Mouse (Mus musculus) liver, embryonic 16.5 days (tissue): ENCODE measurements around the gene Sepsecs. TPM values are rescaled to one million over a fixed set of nuclear protein-coding genes. Genes with fewer than 3 reads are reported as not detected.

Experiments
- ATAC-seq: fragments of 200-750 bp; cut with Nextera tagmentation; 2 replicates; pipeline ENCODE4 v1.8.0; 2017; ENCODE audit warnings: low read depth, mild to moderate bottlenecking, moderate number of reproducible peaks, moderate library complexity
- H3K27ac ChIP-seq: fragments of 300-500 bp; sonication (generic); 2 replicates; pipeline ENCODE4 v1.5.1; 2014; ENCODE audit warnings: mild to moderate bottlenecking, low read length
- H3K27me3 ChIP-seq: fragments of 300-500 bp; sonication (generic); 2 replicates; pipeline ENCODE4 v1.6.1; 2014; ENCODE audit warnings: low read depth, low read length, mixed read lengths; ENCODE audit not compliant: control insufficient read depth, insufficient read depth
- H3K36me3 ChIP-seq: fragments of 300-500 bp; sonication (generic); 2 replicates; pipeline ENCODE4 v1.6.1; 2014; ENCODE audit warnings: mild to moderate bottlenecking; ENCODE audit not compliant: control insufficient read depth, insufficient read depth
- H3K4me1 ChIP-seq: fragments of 300-500 bp; sonication (generic); 2 replicates; pipeline ENCODE4 v1.6.1; 2014; ENCODE audit warnings: low read depth, low read length, mixed read lengths; ENCODE audit not compliant: control insufficient read depth
- H3K4me2 ChIP-seq: fragments of 300-500 bp; sonication (generic); 2 replicates; pipeline ENCODE4 v1.6.1; 2014; ENCODE audit warnings: low read depth, low read length, mixed read lengths
- H3K4me3 ChIP-seq: fragments of 300-500 bp; sonication (generic); 2 replicates; pipeline ENCODE4 v1.5.1; 2014; ENCODE audit warnings: low read depth, mild to moderate bottlenecking, low read length
- H3K9ac ChIP-seq: fragments of 300-500 bp; sonication (generic); 2 replicates; pipeline ENCODE4 v1.6.1; 2014; ENCODE audit warnings: low read depth, low read length
- H3K9me3 ChIP-seq: fragments of 300-500 bp; sonication (generic); replicated peaks from 2 replicates; pipeline ENCODE4 v1.6.1; 2016; ENCODE audit warnings: low read length; ENCODE audit not compliant: control insufficient read depth
- WGBS: fragments of 180-500 bp; shearing (Covaris S2); extraction: QIAGEN DNeasy Blood & Tissue Kit; methylation state at CpG from one replicate; pipeline ENCODE4 v1.1.7; 2014; ENCODE audit not compliant: insufficient replicate concordance; 5-methylcytosine and 5-hydroxymethylcytosine counted together
- polyA plus RNA-seq: library from polyadenylated mRNA; unstranded; fragments of >200 nt; fragmentation: Nextera tagmentation; extraction: Ambion mirVana; gene quantifications from 2 replicates; pipeline ENCODE4 v1.2.1, GENCODE M21; 2015

The Sepsecs gene
- polyA plus RNA-seq, 1 experiment from 2014 or later: 9.2 TPM

- peak overlapping the region; percentile 29 for H3K4me3 ChIP-seq
- H3K4me1 ChIP-seq: no peaks in the 10 kb centered on the region
- peak overlapping the region; percentile 43 for H3K4me2 ChIP-seq
- no peak overlapping the region for H3K27ac ChIP-seq
- H3K9ac ChIP-seq: no peak overlapping the region
- ATAC-seq: no peak
- no peaks in the 10 kb centered on the region for H3K36me3 ChIP-seq
- H3K9me3 ChIP-seq: no peaks in the 10 kb centered on the region
- 2% methylated on average over 41 of the region's 41 CpGs for WGBS
- H3K27me3 ChIP-seq: peaks cover 8% of the 10 kb centered on the region; the same call in 1 of the 2 replicates
Measured at GRCm38 (mm10) chr5:52618348-52619270, 50.9 kb downstream of the Sepsecs start.

GRCm38 (mm10) chr5:52617711-52618347 is 51.7 kb downstream of the Sepsecs start:
- no peak overlapping the region for H3K4me3 ChIP-seq
- no peak overlapping the region for H3K27ac ChIP-seq
- no peak overlapping the region for H3K9ac ChIP-seq
- peaks cover 8% of the 10 kb centered on the region; the same call in 1 of the 2 replicates for H3K27me3 ChIP-seq
- 53% methylated on average over 9 of the region's 9 CpGs for WGBS
- no peak for ATAC-seq
- H3K4me1 ChIP-seq: no peaks in the 10 kb centered on the region
- no peaks in the 10 kb centered on the region for H3K9me3 ChIP-seq
- peak overlapping the region; percentile 43; the same call in 1 of the 2 replicates for H3K4me2 ChIP-seq
- no peaks in the 10 kb centered on the region for H3K36me3 ChIP-seq

GRCm38 (mm10) chr5:52616549-52616948 is 53.0 kb downstream of the Sepsecs start:
- H3K36me3 ChIP-seq: no peaks in the 10 kb centered on the region
- H3K4me2 ChIP-seq: no peak overlapping the region
- H3K4me3 ChIP-seq: no peak overlapping the region
- H3K27ac ChIP-seq: no peak overlapping the region
- H3K27me3 ChIP-seq: peaks cover 8% of the 10 kb centered on the region; the same call in 1 of the 2 replicates
- 17% methylated on average over 2 of the region's 2 CpGs for WGBS
- no peak overlapping the region for H3K9ac ChIP-seq
- ATAC-seq: no peak
- no peaks in the 10 kb centered on the region for H3K4me1 ChIP-seq
- H3K9me3 ChIP-seq: no peaks in the 10 kb centered on the region

GRCm38 (mm10) chr5:52615421-52615820 is 54.1 kb downstream of the Sepsecs start:
- 61% methylated on average over 9 of the region's 9 CpGs for WGBS
- no peaks in the 10 kb centered on the region for H3K36me3 ChIP-seq
- no peak overlapping the region for H3K9ac ChIP-seq
- ATAC-seq: no peak
- H3K27me3 ChIP-seq: peaks cover 8% of the 10 kb centered on the region; the same call in 1 of the 2 replicates
- H3K9me3 ChIP-seq: no peaks in the 10 kb centered on the region
- no peak overlapping the region for H3K4me2 ChIP-seq
- H3K27ac ChIP-seq: no peak overlapping the region
- H3K4me1 ChIP-seq: no peaks in the 10 kb centered on the region
- no peak overlapping the region for H3K4me3 ChIP-seq

- H3K4me2 ChIP-seq: no peak overlapping the region
- no peak overlapping the region for H3K9ac ChIP-seq
- no peaks in the 10 kb centered on the region for H3K4me1 ChIP-seq
- H3K9me3 ChIP-seq: no peaks in the 10 kb centered on the region
- no peaks in the 10 kb centered on the region for H3K36me3 ChIP-seq
- WGBS: 59% methylated on average over 4 of the region's 4 CpGs
- no peak overlapping the region for H3K4me3 ChIP-seq
- 0 out of 2 replicates have a peak, but pooled peaks have one; percentile 13 for ATAC-seq
- H3K27ac ChIP-seq: no peak overlapping the region
- H3K27me3 ChIP-seq: peaks cover 8% of the 10 kb centered on the region; the same call in 1 of the 2 replicates
Measured at GRCm38 (mm10) chr5:52614686-52615085, 54.8 kb downstream of the Sepsecs start.

- no peak overlapping the region for H3K9ac ChIP-seq
- no peaks in the 10 kb centered on the region for H3K36me3 ChIP-seq
- H3K4me2 ChIP-seq: no peak overlapping the region
- no peak overlapping the region for H3K4me3 ChIP-seq
- ATAC-seq: no peak
- H3K9me3 ChIP-seq: no peaks in the 10 kb centered on the region
- WGBS: 87% methylated on average over 7 of the region's 8 CpGs
- H3K27ac ChIP-seq: no peak overlapping the region
- H3K27me3 ChIP-seq: peaks cover 2% of the 10 kb centered on the region; the same call in 1 of the 2 replicates
- H3K4me1 ChIP-seq: no peaks in the 10 kb centered on the region
Measured at GRCm38 (mm10) chr5:52612776-52613175, 56.7 kb downstream of the Sepsecs start.

- Histone ChIP-seq H3K9me3 (no peaks in the 10 kb centered on the region), H3K9ac (no peak overlapping the region), H3K4me3 (no peak overlapping the region), H3K4me2 (no peak overlapping the region), H3K36me3 (no peaks in the 10 kb centered on the region), H3K27me3 (no peaks in the 10 kb centered on the region), H3K27ac (no peak overlapping the region), H3K4me1 (no peaks in the 10 kb centered on the region)
- ATAC-seq: no peak
- WGBS: 57% methylated on average over 10 of the region's 10 CpGs
Measured at GRCm38 (mm10) chr5:52611315-52611895, 58.1 kb downstream of the Sepsecs start.

GRCm38 (mm10) chr5:52610306-52610705 is 59.2 kb downstream of the Sepsecs start:
- Histone ChIP-seq H3K4me1 (no peaks in the 10 kb centered on the region), H3K4me3 (no peak overlapping the region), H3K27ac (no peak overlapping the region), H3K9ac (no peak overlapping the region), H3K27me3 (no peaks in the 10 kb centered on the region), H3K9me3 (no peaks in the 10 kb centered on the region), H3K36me3 (no peaks in the 10 kb centered on the region), H3K4me2 (no peak overlapping the region)
- ATAC-seq: no peak
- WGBS: 63% methylated on average over 4 of the region's 4 CpGs
